Mouse (Mus musculus) megakaryocyte-erythroid progenitor cell, adult 5-6 weeks (primary cell): ENCODE measurements at regions not wholly inside any gene's neighbourhood (a gene's known extent, or its start where the extent isn't known, plus 50 kb on each side); places are given as distances from the start of the nearest gene placed in this dataset.

Experiments used
- ATAC-seq: replicated peaks from 2 replicates; pipeline ENCODE4 v1.8.0; 2016; ENCODE audit warnings: mild to moderate bottlenecking, inconsistent platforms; ENCODE audit not compliant: severe bottlenecking, poor library complexity, low FRiP score, low TSS enrichment

- no peak for ATAC-seq
Measured at GRCm38 (mm10) chr5:119130176-119130575, 540.3 kb upstream of the Tbx3 start.

GRCm38 (mm10) chr5:119131461-119131860 lies 539.0 kb upstream of the Tbx3 start:
- no peak for ATAC-seq

- ATAC-seq: no peak
Measured at GRCm38 (mm10) chr5:119133378-119133777, 537.1 kb upstream of the Tbx3 start.

- no peak for ATAC-seq
Measured at GRCm38 (mm10) chr5:119136916-119137315, 533.6 kb upstream of the Tbx3 start.

- no peak for ATAC-seq
Measured at GRCm38 (mm10) chr5:119137409-119137808, 533.1 kb upstream of the Tbx3 start.

- no peak for ATAC-seq
Measured at GRCm38 (mm10) chr5:119137821-119138221, 532.6 kb upstream of the Tbx3 start.

GRCm38 (mm10) chr5:119138293-119138692 lies 532.2 kb upstream of the Tbx3 start:
- no peak for ATAC-seq

GRCm38 (mm10) chr5:119139336-119139735 lies 531.1 kb upstream of the Tbx3 start:
- no peak for ATAC-seq

GRCm38 (mm10) chr5:119139816-119140215 lies 530.7 kb upstream of the Tbx3 start:
- ATAC-seq: no peak

GRCm38 (mm10) chr5:119143411-119143810 lies 527.1 kb upstream of the Tbx3 start:
- no peak for ATAC-seq

- no peak for ATAC-seq
Measured at GRCm38 (mm10) chr5:119149389-119150185, 520.9 kb upstream of the Tbx3 start.

GRCm38 (mm10) chr5:119153086-119153485 lies 517.4 kb upstream of the Tbx3 start:
- ATAC-seq: no peak

GRCm38 (mm10) chr5:119156638-119157037 lies 513.8 kb upstream of the Tbx3 start:
- no peak for ATAC-seq

GRCm38 (mm10) chr5:119158171-119158570 lies 512.3 kb upstream of the Tbx3 start:
- ATAC-seq: no peak

- ATAC-seq: no peak
Measured at GRCm38 (mm10) chr5:119162132-119162675, 508.3 kb upstream of the Tbx3 start.

GRCm38 (mm10) chr5:119167718-119168117 lies 502.8 kb upstream of the Tbx3 start:
- ATAC-seq: no peak

GRCm38 (mm10) chr5:119169274-119169673 lies 501.2 kb upstream of the Tbx3 start:
- ATAC-seq: no peak

GRCm38 (mm10) chr5:119171626-119172025 lies 498.8 kb upstream of the Tbx3 start:
- no peak for ATAC-seq

- no peak for ATAC-seq
Measured at GRCm38 (mm10) chr5:119178805-119179204, 491.7 kb upstream of the Tbx3 start.

GRCm38 (mm10) chr5:119183545-119184047 lies 486.9 kb upstream of the Tbx3 start:
- no peak for ATAC-seq

GRCm38 (mm10) chr5:119186611-119187010 lies 483.9 kb upstream of the Tbx3 start:
- no peak for ATAC-seq
